Mouse (Mus musculus): Measurements from ENCODE around the gene Cyb561d2.

GRCm38 (mm10) chr9:107547957-107548356 is 6.0 kb upstream of the Cyb561d2 start:
- TF ChIP-seq CTCF (IDR thresholded peaks at IDR 0.05; ENCODE audit: extremely low read depth, insufficient read length, insufficient replicate concordance, low read depth, low read length) = no peak
- TF ChIP-seq POLR2A (IDR thresholded peaks at IDR 0.05; ENCODE audit: low read depth, low read length) = no peak
